Mouse (Mus musculus): ENCODE measurements around the gene Rnf19b. TPM values are rescaled to one million over a fixed set of nuclear protein-coding genes. Genes with fewer than 3 reads are reported as not detected.

Gene Rnf19b
- 4.7 and 10.3 TPM in 2 replicates for polyA plus RNA-seq (2021; fragmentation: Nextera tagmentation)
- long read RNA-seq, experiment 1, partial matches to known transcripts: 8 of 11 reads
- long read RNA-seq, experiment 1, other reads (novel, unspliced or antisense): 1 of 11 reads
- long read RNA-seq, experiment 2, partial matches to known transcripts: 3 of 8 reads
- long read RNA-seq, experiment 2, other reads (novel, unspliced or antisense): 5 of 8 reads

GRCm38 (mm10) chr4:129058207-129059092, at the start of gene Rnf19b:
Rnf19b (plus strand) TSS chr4:129058271.

GRCm38 (mm10) chr4:129105356-129105755, 47.3 kb downstream of the Rnf19b start, which contains the start of gene Tmem54:
Tmem54 (plus strand) TSS chr4:129105548.

GRCm38 (mm10) chr4:129121569-129122086, 63.6 kb downstream of the Rnf19b start, which contains the start of gene Hpca:
Hpca (minus strand) TSS chr4:129122036.

Other genes with a start within 250 kb of the Rnf19b start
- gene Trim62, start 174.7 kb upstream of the Rnf19b start, polyA plus RNA-seq (2021; fragmentation: Nextera tagmentation): 4.3 and 10.7 TPM in 2 replicates
- gene Azin2, start 95.8 kb upstream of the Rnf19b start, polyA plus RNA-seq (2021; fragmentation: Nextera tagmentation): 7.6 and 26.0 TPM in 2 replicates
- gene Ak2, start 66.3 kb upstream of the Rnf19b start, polyA plus RNA-seq (2021; fragmentation: Nextera tagmentation): 36.0 and 36.5 TPM in 2 replicates
- not detected in 2 replicates for gene Tmem54, start 47.3 kb downstream of the Rnf19b start, polyA plus RNA-seq (2021; fragmentation: Nextera tagmentation)
- gene Hpca, start 63.8 kb downstream of the Rnf19b start, polyA plus RNA-seq (2021; fragmentation: Nextera tagmentation): 357 and 1,084 TPM in 2 replicates
- gene Fndc5, start 78.7 kb downstream of the Rnf19b start, polyA plus RNA-seq (2021; fragmentation: Nextera tagmentation): 16.8 and 21.6 TPM in 2 replicates
- gene S100pbp, start 131.5 kb downstream of the Rnf19b start, polyA plus RNA-seq (2021; fragmentation: Nextera tagmentation): 7.5 and 12.7 TPM in 2 replicates
- 52.7 and 67.7 TPM in 2 replicates for gene Yars, start 131.5 kb downstream of the Rnf19b start, polyA plus RNA-seq (2021; fragmentation: Nextera tagmentation)
- gene C77080, start 203.1 kb downstream of the Rnf19b start, polyA plus RNA-seq (2021; fragmentation: Nextera tagmentation): 4.5 and 12.8 TPM in 2 replicates
- 0.72 and 0.75 TPM in 2 replicates for gene Sync, start 229.3 kb downstream of the Rnf19b start, polyA plus RNA-seq (2021; fragmentation: Nextera tagmentation)

Measured in left cerebral cortex, adult 6 months (tissue).